Mouse (Mus musculus) heart, embryonic 11.5 days (tissue): ENCODE data around the gene Gm11037. TPM values are rescaled to one million over a fixed set of nuclear protein-coding genes. Genes with fewer than 3 reads are reported as not detected.

Source experiments
- ATAC-seq: fragments of 200-750 bp; cut with Nextera tagmentation; replicated peaks from 2 replicates; pipeline ENCODE4 v1.8.0; 2017; ENCODE audit warnings: moderate library complexity; ENCODE audit not compliant: insufficient number of reproducible peaks, low FRiP score, low TSS enrichment
- H3K27ac ChIP-seq: fragments of 300-500 bp; sonication (generic); 2 replicates; pipeline ENCODE4 v1.5.1; 2014; ENCODE audit warnings: mild to moderate bottlenecking, low read depth, low read length
- H3K27me3 ChIP-seq: fragments of 300-500 bp; sonication (generic); 2 replicates; pipeline ENCODE4 v1.6.1; 2014; ENCODE audit warnings: mild to moderate bottlenecking, low read length, mixed read lengths; ENCODE audit not compliant: control insufficient read depth, insufficient read depth
- H3K36me3 ChIP-seq: fragments of 300-500 bp; sonication (generic); 2 replicates; pipeline ENCODE4 v1.6.1; 2014; ENCODE audit warnings: mild to moderate bottlenecking, low read length, moderate library complexity, mixed read lengths; ENCODE audit not compliant: control insufficient read depth, insufficient read depth
- H3K4me1 ChIP-seq: fragments of 300-500 bp; sonication (generic); 2 replicates; pipeline ENCODE4 v1.6.1; 2014; ENCODE audit warnings: low read length; ENCODE audit not compliant: control insufficient read depth, insufficient read depth
- H3K4me2 ChIP-seq: fragments of 300-500 bp; sonication (generic); 2 replicates; pipeline ENCODE4 v1.6.1; 2014; ENCODE audit warnings: mild to moderate bottlenecking, moderate library complexity
- H3K4me3 ChIP-seq: fragments of 300-500 bp; sonication (generic); 2 replicates; pipeline ENCODE4 v1.5.1; 2014; ENCODE audit warnings: low read depth, low read length
- H3K9ac ChIP-seq: fragments of 300-500 bp; sonication (generic); 2 replicates; pipeline ENCODE4 v1.6.1; 2014; ENCODE audit warnings: mild to moderate bottlenecking, low read depth, low read length, moderate library complexity
- H3K9me3 ChIP-seq: fragments of 300-500 bp; sonication (generic); replicated peaks from 2 replicates; pipeline ENCODE4 v1.6.1; 2016; ENCODE audit warnings: low read length; ENCODE audit not compliant: control insufficient read depth
- WGBS: fragments of 180-500 bp; shearing (Covaris S2); extraction: QIAGEN DNeasy Blood & Tissue Kit; methylation state at CpG from one replicate; pipeline ENCODE4 v1.1.7; 2014; ENCODE audit not compliant: insufficient replicate concordance; 5-methylcytosine and 5-hydroxymethylcytosine counted together
- polyA plus RNA-seq: library from polyadenylated mRNA; unstranded; fragments of >200 nt; fragmentation: Nextera tagmentation; extraction: Ambion mirVana; gene quantifications from 2 replicates; pipeline ENCODE4 v1.2.1, GENCODE M21; 2014

The Gm11037 gene
- polyA plus RNA-seq, 1 experiment from 2014 or later: not detected

GRCm38 (mm10) chr2:131175286-131175944, 42.1 kb downstream of the Gm11037 start:
- H3K4me3 ChIP-seq: no peak overlapping the region
- H3K4me2 ChIP-seq: no peak overlapping the region
- ATAC-seq: no peak
- no peaks in the 10 kb centered on the region for H3K9me3 ChIP-seq
- peaks cover 24% of the 10 kb centered on the region for H3K4me1 ChIP-seq
- peaks cover 36% of the 10 kb centered on the region for H3K27me3 ChIP-seq
- 71% methylated on average over 3 of the region's 3 CpGs for WGBS
- H3K27ac ChIP-seq: no peak overlapping the region
- no peak overlapping the region for H3K9ac ChIP-seq
- peaks cover 2% of the 10 kb centered on the region; the same call in 1 of the 2 replicates for H3K36me3 ChIP-seq

- H3K9ac ChIP-seq: no peak overlapping the region
- no peak for ATAC-seq
- peaks cover 31% of the 10 kb centered on the region for H3K27me3 ChIP-seq
- peaks cover 2% of the 10 kb centered on the region; the same call in 1 of the 2 replicates for H3K36me3 ChIP-seq
- no peaks in the 10 kb centered on the region for H3K9me3 ChIP-seq
- no peak overlapping the region for H3K27ac ChIP-seq
- no peak overlapping the region for H3K4me2 ChIP-seq
- H3K4me3 ChIP-seq: no peak overlapping the region
- 87% methylated on average over 1 of the region's 1 CpGs for WGBS
- H3K4me1 ChIP-seq: peaks cover 24% of the 10 kb centered on the region
Measured at GRCm38 (mm10) chr2:131175945-131176309, 42.6 kb downstream of the Gm11037 start.

- Histone ChIP-seq H3K9me3 (no peaks in the 10 kb centered on the region), H3K4me3 (no peak overlapping the region), H3K27ac (no peak overlapping the region), H3K4me1 (peaks cover 24% of the 10 kb centered on the region), H3K9ac (no peak overlapping the region), H3K36me3 (peaks cover 2% of the 10 kb centered on the region; the same call in 1 of the 2 replicates), H3K4me2 (no peak overlapping the region; the same call in 1 of the 2 replicates), H3K27me3 (peaks cover 25% of the 10 kb centered on the region)
- no peak for ATAC-seq
- 70% methylated on average over 5 of the region's 5 CpGs for WGBS
Measured at GRCm38 (mm10) chr2:131176491-131176890, 43.2 kb downstream of the Gm11037 start.

- Histone ChIP-seq H3K36me3 (peaks cover 2% of the 10 kb centered on the region; the same call in 1 of the 2 replicates), H3K9me3 (no peaks in the 10 kb centered on the region), H3K4me3 (0 out of 2 replicates have a peak overlapping the region, but pooled peaks have one; percentile 76), H3K4me2 (peak overlapping the region; percentile 98), H3K27ac (no peak overlapping the region), H3K27me3 (peaks cover 11% of the 10 kb centered on the region), H3K4me1 (peaks cover 24% of the 10 kb centered on the region), H3K9ac (peak overlapping the region; percentile 43; the same call in 1 of the 2 replicates)
- 91% methylated on average over 9 of the region's 9 CpGs for WGBS
- no peak for ATAC-seq
Measured at GRCm38 (mm10) chr2:131177932-131178331, 44.6 kb downstream of the Gm11037 start.

GRCm38 (mm10) chr2:131178828-131179245, 45.5 kb downstream of the Gm11037 start:
- Histone ChIP-seq H3K9ac (peak overlapping the region; percentile 92), H3K4me2 (peak overlapping the region; percentile 98), H3K9me3 (no peaks in the 10 kb centered on the region), H3K36me3 (peaks cover 2% of the 10 kb centered on the region; the same call in 1 of the 2 replicates), H3K4me1 (peaks cover 24% of the 10 kb centered on the region), H3K27me3 (peaks cover 2% of the 10 kb centered on the region; the same call in 1 of the 2 replicates), H3K4me3 (peak overlapping the region; percentile 76), H3K27ac (peak overlapping the region; percentile 81)
- ATAC-seq: 0 out of 2 replicates have a peak, but pooled peaks have one; percentile 9
- 33% methylated on average over 26 of the region's 26 CpGs for WGBS

GRCm38 (mm10) chr2:131179246-131179886, 46.1 kb downstream of the Gm11037 start:
- peaks cover 24% of the 10 kb centered on the region for H3K4me1 ChIP-seq
- H3K4me3 ChIP-seq: peak overlapping the region; percentile 76
- under 1% methylated on average over 66 of the region's 67 CpGs for WGBS
- H3K9ac ChIP-seq: peak overlapping the region; percentile 92
- peaks cover 2% of the 10 kb centered on the region; the same call in 1 of the 2 replicates for H3K36me3 ChIP-seq
- no peaks in the 10 kb centered on the region for H3K27me3 ChIP-seq
- H3K9me3 ChIP-seq: no peaks in the 10 kb centered on the region
- peak overlapping the region; percentile 98 for H3K4me2 ChIP-seq
- H3K27ac ChIP-seq: peak overlapping the region; percentile 81
- ATAC-seq: peak; percentile 65

- peak within 1 kb of the TSS; percentile 92 for H3K9ac ChIP-seq
- 3% methylated on average over 36 of the region's 57 CpGs for WGBS
- H3K4me3 ChIP-seq: peak within 1 kb of the TSS; percentile 76
- peak within 1 kb of the TSS; percentile 81 for H3K27ac ChIP-seq
- peaks cover 2% of the 10 kb centered on the region; the same call in 1 of the 2 replicates for H3K36me3 ChIP-seq
- peak; percentile 82 for ATAC-seq
- H3K27me3 ChIP-seq: no peaks in the 10 kb centered on the region
- H3K4me2 ChIP-seq: peak within 1 kb of the TSS; percentile 98
- H3K9me3 ChIP-seq: no peaks in the 10 kb centered on the region
- peaks cover 22% of the 10 kb centered on the region for H3K4me1 ChIP-seq
Measured at GRCm38 (mm10) chr2:131179990-131180587, 46.8 kb downstream of the Gm11037 start, which contains the start of gene Cenpb. Cenpb (minus strand) TSS chr2:131180067.
